Mouse (Mus musculus) ovary, postnatal 10 days (tissue): Measurements from ENCODE around the gene Zfp865.
"Not testable (repeated sequence)": the region's sequence is repeated elsewhere in the genome, so short reads cannot be mapped to it uniquely, and the experiment has no call there.

Source experiments
- DNase-seq: peaks from one replicate; pipeline ENCODE4 v3.0.0; 2022; ENCODE audit warnings: low spot score

Zfp865 gene

DNA sequence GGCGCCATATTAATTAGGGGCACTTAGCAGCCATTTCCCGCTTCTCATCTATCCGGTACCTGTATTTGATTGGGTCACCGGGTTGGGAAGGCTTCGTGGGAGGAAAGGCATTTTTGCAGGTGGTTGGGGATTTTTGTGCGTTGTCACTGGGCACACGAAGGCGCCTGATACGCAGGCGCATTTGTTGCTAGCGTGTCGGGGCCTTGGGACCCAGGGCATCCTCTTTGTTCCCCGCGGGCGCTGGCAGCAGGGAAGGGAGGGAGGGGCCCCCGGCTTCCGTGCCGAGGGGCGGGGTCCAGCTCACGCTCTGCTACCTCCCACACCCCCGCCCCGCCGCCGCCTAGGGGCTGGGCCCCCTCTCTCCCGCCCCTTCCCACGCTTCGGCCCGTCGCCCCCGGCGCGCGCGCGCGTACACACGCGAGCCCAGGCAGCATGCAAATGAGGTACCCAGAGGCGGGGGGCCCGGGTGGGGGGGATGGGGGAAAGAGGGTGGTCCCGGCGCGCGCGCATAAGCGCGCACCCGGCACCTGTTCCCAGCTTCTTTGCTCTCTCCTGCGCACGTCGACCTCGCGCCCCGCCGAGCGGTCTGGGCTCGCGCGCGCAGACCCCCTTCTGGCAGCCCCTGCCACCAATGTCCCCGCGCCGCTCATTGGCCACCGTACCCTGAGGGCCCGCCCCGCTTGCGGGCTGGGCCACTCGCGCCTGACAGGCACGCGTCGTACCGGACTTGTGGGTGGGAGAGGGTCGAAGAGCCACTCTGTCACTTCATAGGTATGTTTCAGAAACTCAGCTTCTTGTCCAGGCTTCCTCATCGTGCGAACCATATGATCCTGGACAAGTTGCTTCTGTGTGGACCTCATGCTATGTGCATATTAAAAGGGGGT lies 4.8 kb upstream of the Zfp865 start, which contains the start of gene Gm44973:
Gm44973 (plus strand) TSS at position 379 of the 884 bp plus-strand sequence.
- peak; percentile 90 for DNase-seq

GRCm38 (mm10) chr7:5016057-5016456 lies 4.1 kb upstream of the Zfp865 start:
- no peak for DNase-seq

GRCm38 (mm10) chr7:5016920-5017319 lies 3.3 kb upstream of the Zfp865 start:
- no peak for DNase-seq

DNA sequence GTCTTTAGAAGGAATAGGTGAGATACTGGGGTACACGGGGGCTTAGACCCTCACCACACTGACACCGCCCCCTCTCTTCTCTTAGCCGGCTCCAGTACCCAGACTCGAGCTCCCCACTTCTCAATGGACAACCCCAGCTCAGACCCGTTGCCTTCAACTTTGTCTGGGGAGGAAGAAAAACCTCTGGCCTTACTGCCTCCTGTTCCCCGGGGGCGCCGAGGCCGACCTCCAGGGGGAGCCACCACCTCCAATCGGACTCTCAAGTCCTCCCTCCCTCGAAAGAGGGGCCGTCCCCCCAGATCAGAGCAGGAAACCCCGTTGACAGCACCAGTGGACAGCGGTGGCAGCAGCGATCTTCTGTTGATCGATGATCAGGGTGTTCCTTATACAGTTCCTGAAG lies 2.8 kb upstream of the Zfp865 start:
- DNase-seq = no peak

- DNase-seq = no peak
These were observed 2.2 kb upstream of the Zfp865 start for GRCm38 (mm10) chr7:5017931-5018330.

GRCm38 (mm10) chr7:5019576-5019975 lies 600 bp upstream of the Zfp865 start:
- DNase-seq = not testable (repeated sequence)

DNA sequence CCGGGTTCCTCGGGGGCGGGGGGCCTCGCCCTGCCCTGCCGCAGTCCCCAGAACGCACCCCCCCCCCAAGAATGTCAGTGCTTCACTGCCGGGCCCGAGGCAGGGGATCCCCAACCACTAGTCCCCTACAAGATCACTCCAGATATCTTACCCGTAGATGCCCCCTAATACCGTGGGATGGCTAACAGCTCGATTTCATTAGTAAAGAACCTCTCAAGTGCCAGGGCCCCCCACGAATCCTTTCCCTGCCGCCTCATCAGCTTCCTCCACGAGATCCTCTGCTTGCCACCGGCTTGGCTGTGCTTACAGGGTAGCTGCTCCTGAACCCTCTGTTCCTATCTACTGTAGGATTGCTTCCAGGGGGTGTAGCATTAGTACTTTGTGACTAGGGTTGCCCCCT lies 509 bp downstream of the Zfp865 start:
- DNase-seq = no peak

DNA sequence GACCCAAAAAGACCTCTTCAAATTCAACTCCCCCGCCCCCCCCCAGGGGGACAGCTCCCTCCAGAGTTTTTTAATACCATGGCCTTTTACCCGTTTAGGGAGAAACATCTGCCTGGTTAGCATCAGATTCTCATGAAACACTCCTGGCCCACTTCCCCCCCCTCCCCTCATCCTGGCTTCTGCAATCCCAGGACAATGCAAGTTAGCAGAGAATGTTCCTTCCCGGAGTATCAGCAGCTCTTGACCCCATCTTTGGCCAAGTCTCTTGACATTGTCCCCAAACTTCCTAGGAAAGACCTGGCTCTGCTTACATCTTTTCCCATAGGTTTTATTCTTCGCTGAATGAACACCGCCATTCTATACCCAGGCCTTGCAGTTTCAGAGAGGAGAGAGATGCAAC lies 1.0 kb downstream of the Zfp865 start:
- no peak for DNase-seq

DNA sequence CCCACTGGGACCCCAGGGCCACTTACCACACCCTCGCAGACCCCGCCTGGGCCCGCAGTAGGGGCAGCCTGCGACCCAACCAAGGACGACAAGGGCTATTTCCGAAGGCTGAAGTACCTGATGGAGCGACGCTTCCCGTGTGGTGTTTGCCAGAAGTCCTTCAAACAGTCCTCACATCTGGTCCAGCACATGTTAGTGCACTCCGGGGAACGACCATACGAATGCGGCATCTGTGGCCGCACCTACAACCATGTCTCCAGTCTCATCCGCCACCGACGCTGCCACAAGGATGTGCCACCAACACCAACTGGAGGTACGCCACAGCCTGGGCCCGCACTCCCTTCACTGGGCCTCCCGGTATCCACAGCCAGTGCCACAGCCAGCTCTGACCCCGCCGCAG lies 9.4 kb downstream of the Zfp865 start:
- no peak for DNase-seq

DNA sequence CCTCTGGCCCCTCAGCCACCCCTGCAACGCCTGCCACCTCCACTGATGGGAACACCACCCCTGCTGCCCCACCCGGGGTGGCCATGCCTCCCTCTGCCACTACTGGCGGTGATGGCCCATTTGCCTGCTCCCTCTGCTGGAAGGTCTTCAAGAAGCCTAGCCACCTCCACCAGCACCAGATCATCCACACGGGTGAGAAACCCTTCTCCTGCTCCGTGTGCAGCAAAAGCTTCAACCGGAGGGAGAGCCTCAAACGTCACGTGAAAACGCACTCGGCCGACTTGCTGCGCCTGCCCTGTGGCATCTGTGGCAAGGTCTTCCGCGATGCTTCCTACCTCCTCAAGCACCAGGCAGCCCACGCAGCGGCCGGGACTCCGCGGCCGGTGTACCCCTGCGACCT lies 9.8 kb downstream of the Zfp865 start:
- no peak for DNase-seq

GRCm38 (mm10) chr7:5030554-5031275 lies 10.5 kb downstream of the Zfp865 start:
- no peak for DNase-seq

- no peak for DNase-seq
These were observed 11.3 kb downstream of the Zfp865 start for GRCm38 (mm10) chr7:5031496-5031895.

GRCm38 (mm10) chr7:5033818-5034217 lies 13.6 kb downstream of the Zfp865 start, which contains the start of gene 4632433K11Rik:
Gene 4632433K11Rik, plus strand, starts transcription at chr7:5034118.
- DNase-seq = no peak

DNA sequence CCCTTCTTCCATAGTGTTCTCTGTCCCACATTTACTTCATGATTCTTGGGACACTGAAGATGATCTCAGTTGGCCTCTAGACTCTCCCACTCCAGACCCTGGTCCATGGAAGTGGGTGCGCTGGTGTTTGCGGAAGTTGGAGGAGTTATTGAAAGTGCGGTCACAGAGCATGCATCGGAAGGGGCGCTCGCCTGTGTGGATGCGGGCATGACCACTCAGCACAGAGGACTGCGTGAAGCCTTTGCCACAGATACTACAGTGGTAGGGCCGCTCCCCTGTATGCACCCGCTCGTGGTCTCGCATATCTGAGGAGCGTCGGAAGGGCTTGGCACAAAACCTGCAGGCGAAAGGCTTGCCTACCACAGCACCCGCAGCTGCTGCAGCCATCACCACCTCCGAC lies 15.5 kb downstream of the Zfp865 start:
- DNase-seq = no peak

DNA sequence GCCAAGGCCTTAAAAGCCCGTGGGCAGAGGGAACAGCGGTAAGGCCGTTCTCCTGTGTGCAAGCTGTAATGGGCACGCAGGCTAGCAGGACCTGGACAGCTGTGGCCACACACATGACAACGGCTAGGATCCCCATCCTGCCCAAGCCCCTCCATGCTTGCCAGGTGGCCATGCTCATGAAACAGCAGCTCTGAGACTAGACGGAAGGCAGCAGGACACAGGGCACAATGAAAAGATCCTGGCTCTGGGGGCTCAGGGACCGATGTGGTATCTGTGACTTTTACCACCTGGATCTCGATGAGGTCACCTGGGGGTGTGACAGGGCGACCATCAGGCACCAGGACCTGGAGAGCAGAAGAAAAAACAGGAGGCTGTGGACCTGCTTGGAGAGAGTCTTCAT lies 16.0 kb downstream of the Zfp865 start:
- no peak for DNase-seq

DNA sequence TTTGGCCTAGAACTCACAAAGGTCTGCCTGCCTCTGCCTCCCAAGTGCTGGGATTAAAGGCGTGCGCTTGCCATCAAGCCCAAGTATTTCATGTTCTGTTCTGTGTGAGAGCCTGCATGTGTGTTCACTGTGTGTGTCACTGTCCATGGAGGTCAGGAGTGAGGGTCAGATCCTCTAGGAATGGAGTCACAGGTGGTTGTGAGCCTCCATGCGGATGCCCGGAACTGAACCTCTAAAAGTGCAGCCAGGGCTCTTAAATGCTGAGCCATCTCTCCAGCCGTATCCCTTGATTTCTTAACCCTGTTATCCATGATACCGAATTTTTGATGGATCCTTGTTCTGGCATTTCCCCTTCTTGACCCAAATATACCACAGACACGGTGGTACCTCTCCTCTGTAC lies 16.9 kb downstream of the Zfp865 start:
- no peak for DNase-seq

GRCm38 (mm10) chr7:5037467-5037866 lies 17.3 kb downstream of the Zfp865 start:
- DNase-seq = no peak

DNA sequence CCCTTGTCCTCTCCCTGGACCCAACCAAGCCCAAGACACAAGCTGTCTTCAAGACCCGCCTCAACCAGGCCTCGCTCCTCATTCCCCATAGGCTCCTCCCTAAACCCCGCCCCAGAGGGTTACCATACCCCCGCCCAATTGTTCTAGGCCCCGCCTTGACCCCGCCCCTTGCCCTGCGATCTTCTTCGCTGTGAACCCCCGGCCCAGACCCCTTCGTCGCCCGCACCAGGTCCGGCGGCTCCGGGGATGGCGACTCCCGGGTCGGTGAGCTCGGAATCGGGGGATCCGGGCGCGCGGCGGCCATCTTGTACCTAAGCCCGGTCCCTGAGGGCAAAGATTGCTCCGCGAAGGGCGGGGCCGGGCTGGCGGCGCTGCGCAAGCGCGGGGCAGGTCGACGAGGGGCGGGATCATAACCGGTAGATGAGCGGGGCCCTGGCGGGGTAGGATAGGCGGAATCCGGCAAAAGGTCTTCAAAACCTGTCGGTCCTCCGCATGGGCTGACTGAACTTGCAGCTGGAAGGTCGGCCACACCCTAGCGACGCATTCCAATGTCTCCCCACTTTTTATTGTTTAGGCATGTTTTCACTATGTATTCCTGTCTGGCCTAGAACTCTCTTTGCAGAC lies 18.0 kb downstream of the Zfp865 start, which contains the start of gene Zfp784:
Zfp784 (minus strand) TSS at position 338 of the 624 bp plus-strand sequence.
- peak; percentile 90 for DNase-seq

DNA sequence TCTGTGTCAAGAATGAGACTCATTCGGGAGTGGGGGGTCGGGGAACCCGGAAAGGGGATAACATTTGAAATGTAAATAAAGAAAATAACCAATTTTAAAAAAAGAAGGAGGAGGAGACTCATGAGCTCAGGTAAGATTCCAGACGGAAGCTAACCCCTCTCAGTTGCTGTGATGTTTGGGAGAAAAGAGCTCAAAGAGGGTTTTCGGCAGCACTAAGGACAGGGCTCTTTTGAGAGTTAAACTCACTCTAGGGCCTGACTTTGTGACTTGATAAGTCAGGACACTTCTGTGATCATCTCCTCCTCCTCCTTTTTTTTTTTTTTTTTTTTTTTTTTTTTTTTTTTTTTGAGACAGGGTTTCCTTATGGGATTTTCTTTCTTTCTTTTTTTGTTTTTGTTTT lies 18.8 kb downstream of the Zfp865 start:
- no peak for DNase-seq

DNA sequence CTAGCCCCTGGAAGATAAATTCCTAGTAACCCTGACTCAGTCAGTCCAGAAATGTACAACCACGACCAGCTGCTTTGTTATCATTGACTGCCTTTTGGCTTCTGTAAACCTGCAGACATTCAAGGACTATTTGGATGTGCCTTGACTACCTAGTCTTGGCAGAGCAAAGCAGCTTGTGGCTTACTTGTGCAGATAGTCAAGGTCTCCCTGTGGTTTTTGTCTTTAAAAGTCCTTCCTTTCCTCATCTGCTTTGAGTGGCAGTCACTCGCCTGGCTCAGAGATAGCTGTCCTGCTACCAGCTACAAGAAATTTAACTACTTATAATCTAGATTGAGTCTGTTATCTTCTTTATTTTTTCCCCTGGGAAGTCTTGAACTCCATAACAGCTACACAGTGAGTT lies 24.8 kb downstream of the Zfp865 start:
- no peak for DNase-seq

DNA sequence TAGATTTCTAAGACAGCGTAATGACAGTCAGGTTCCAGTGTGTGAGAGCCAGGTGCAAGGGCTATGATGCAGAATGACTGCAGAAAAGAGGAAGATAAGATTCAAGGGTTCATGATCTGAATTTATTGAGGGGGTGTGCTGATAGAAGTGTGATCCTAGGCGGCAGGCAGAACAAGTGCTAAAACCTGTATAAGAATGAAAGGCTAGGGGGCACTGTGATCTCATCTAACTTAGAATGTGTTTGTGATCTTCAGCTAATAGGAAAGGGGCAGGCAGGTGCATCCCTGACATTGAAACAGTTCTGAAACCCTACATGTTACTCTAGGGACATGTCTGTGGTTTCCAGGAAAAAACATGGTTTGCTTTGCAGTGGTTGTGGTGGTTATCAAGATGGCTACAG lies 25.9 kb downstream of the Zfp865 start:
- no peak for DNase-seq

- no peak for DNase-seq
These were observed 27.1 kb downstream of the Zfp865 start for GRCm38 (mm10) chr7:5047313-5047712.
